Mouse (Mus musculus): Measurements from ENCODE around the gene Sorl1. TPM values are rescaled to one million over a fixed set of nuclear protein-coding genes. Genes with fewer than 3 reads are reported as not detected.

Sorl1 gene
- total RNA-seq, 2 experiments from 2014 or later: 7.5 to 8.2 TPM

DNA sequence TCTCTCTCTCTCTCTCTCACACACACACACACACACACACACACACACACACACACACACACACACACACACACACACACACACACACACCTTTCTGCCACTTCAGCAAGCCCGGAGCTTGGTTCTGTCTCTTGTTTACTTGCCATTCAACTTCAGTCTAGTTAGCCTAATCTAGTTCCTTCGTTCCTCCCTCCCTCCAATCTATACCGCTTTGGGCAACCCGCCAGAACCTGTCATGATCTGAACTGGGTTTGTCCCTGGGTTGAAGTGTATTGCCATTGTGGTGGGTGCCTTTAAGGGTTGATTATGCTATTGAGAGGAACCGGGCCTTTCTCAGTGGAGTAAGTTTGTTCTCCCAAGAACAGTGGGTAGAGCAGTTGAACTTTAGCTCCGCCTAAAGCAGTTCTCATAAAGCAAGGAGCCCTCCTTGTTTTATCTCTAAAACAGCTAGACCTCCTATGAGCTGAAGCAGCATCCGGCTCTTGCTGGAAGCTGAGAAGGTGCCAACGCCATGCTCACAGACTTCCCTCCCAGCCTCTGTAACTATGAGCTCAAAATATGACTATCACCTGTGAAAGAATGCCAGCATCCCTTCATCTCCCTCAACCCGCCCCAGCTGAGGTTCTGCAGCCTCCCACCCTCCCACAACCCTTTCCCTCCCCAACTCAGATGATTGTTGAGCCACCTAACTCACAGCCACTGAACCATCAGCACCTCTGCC, 1.3 kb upstream of the Sorl1 start:
- no peak for DNase-seq
- intact Hi-C loops (cut with DNase I): no loop called here

DNA sequence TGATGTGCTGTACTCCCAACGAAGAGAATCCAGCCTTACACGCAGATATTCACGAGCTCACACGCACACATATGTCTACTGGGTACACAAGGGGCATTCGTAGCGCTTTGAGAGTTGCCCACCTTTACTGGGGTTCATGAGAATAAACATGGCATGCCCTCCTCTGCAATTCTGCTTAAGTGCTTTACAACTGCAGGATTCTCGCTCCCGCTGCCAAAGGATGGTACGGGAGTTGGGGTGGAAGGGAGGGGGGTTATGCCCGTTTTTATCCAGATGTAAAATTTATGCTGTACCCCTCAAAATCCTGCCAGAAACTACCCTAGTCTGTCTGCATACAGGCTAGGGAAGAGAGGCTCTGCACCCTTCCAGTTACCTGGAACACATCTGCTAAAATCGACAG, 893 bp downstream of the Sorl1 start:
- intact Hi-C loops (cut with DNase I): loop anchor here (5.0 kb wide), 2 partner anchors 119 to 121 kb away; no protein-coding TSS in a partner anchor
- no peak for DNase-seq

DNA sequence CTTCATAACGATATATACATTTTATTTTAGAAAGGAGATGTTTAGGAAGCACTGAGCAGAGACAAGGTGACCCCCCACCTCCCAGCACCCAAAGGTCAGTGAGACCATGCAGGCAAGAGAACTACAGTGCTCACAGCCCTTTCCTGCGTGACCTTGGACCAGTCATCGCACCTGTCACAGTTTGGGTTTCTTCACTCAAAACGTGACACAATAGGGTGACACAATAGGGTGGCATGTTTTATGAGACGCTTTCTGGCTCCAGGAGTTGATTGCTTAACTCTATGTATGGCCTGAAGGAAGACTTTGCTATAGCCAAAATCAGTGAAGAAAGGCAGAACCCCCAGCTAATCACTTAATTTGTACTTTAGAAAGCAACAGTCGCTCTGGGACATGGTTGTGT, 1.7 kb downstream of the Sorl1 start:
- no peak for DNase-seq
- intact Hi-C loops (cut with DNase I): loop anchor here (5.0 kb wide), 2 partner anchors 120 kb away; no protein-coding TSS in a partner anchor

DNA sequence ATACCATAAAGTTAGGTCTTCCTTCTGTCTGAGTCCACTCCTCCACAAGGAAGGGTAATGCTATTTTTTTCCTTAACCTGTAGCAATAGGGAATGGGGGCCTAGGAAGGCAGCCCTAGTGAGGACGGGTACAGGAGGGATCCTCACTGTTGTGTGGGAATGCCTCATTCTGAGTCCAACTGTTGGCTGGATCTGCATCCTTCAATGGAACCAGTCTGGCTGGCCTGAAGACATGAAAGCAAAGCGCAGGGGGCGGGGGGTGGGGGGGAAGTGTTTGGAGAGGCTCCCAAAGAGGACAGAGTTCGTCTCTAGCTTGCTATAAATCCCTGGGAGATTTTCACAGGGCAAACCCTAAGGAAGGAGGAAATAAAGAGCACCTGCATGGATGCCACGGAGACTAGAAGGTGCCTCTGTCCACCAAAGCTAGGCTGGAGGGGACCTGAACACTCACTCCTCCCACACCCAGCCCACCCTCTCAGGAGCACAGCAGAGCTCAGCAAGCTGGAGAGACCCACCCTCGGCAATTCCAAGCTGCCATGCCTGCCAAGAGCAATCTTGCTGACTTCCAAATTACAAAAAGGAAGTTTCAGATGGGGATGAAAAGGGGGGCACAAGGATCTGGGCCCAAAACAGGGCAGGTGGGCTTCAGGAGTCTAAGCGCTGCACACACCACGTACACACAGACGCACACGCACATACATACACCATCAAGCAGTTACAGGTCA, 2.3 kb downstream of the Sorl1 start:
- no peak for DNase-seq
- intact Hi-C loops (cut with DNase I): loop anchor here (5.0 kb wide), 2 partner anchors 119 to 121 kb away; no protein-coding TSS in a partner anchor

DNA sequence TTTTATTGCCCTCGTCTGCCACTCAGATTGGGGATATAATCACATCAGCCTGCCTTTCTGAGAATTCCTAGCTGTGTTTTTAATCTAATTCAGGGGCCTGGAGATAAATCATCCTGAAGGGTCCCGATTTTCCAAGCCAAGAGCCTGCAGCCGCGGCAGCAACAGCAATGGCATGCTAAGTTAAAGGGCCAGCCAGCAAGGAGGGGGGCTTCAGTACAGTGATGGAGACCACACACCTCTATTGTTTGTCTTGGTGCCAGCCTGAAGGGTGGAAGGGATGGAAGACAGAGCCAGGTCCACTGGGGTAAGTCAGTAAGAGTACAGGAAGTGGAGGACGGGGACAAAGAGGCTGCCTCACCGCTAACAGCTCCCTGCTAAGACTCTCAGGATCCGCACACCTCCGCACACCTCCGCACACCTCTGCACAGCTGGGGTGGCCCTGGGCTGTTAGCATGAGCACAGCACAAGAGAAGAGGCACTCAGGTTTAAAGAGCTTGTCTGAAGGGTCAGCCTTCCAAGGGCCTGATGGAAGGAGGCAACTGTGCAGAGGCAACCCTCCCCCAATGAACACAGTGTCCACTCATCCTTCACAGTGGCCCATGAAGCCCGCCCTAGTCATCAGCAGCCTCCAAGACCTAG, 7.6 kb downstream of the Sorl1 start:
- intact Hi-C loops (cut with DNase I): no loop called here
- DNase-seq: no peak

DNA sequence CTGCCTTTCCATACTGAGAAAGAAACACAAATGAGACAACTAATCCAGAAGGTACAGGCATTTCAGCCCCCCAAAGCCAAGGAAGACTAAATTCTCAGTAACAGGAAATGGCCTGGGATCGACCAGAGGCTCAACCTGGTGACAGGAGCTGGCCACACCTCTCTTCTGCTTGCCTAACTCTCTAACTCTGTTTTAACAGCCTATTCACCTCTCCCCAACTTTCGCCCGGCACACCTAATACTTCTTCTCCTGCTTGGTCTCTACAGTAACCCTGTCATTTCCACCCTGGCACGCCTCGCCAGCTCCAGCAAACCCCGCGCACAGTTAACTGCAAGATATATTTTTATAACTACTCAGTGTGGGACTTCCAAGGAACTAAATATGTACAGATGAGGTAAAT, 9.0 kb downstream of the Sorl1 start:
- DNase-seq: no peak
- intact Hi-C loops (cut with DNase I): no loop called here

DNA sequence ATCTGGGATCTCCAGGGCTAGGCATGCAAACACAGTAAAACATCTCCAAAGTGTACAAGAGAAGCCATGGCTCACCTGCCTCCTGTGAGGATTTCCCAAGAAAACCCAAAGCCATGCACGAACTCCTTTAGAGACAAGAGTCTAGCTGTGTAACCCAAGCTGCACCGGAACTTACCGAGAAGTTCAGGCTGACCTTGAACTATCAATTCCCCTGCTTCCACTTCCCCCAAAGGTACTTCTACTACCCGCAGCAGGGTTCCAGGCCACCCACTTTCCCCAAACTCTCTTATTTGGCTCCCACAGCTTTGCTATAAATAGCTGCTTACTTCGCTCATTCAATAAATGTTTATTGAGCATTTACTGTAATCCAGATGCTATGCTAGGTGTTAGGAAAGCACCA, 10.8 kb downstream of the Sorl1 start:
- no peak for DNase-seq
- intact Hi-C loops (cut with DNase I): no loop called here

DNA sequence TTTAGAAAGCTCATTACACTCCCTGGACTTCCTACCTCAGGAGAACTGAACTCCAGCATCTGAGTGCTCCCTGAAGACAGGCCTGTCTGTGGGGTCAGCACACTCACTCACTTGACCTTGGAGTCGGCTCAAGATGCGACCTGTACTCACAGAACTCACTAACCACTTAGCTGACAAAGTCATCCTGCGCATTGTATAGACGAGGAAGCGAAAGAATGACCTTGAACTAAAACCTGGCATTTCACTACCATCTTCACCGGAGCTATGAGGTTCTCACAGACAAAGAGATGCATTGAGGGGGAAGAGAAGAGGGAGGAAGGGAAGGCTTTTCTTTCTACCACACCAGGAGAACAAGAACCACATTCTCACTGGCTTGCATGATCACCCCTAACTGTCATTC, 11.4 kb downstream of the Sorl1 start:
- intact Hi-C loops (cut with DNase I): no loop called here
- no peak for DNase-seq

DNA sequence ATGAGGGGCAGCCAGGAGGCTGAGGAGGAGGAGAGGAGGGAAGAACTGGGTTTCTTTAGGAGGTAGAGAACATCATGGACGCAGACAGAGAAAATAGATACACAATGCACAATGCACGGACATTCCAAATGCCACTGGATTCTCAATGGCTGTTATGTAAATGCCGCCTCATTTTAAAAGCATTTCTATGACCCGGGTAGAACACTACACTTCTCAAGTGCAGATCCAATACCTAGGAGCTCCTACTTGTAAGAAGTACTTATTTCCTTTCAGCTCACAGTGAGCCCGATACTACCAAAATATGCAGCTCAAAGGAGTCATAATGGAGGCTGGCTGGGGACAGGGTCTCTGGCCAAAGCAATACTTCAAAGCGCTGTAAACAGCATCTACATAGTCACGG, 12.8 kb downstream of the Sorl1 start:
- intact Hi-C loops (cut with DNase I): no loop called here
- DNase-seq: no peak

DNA sequence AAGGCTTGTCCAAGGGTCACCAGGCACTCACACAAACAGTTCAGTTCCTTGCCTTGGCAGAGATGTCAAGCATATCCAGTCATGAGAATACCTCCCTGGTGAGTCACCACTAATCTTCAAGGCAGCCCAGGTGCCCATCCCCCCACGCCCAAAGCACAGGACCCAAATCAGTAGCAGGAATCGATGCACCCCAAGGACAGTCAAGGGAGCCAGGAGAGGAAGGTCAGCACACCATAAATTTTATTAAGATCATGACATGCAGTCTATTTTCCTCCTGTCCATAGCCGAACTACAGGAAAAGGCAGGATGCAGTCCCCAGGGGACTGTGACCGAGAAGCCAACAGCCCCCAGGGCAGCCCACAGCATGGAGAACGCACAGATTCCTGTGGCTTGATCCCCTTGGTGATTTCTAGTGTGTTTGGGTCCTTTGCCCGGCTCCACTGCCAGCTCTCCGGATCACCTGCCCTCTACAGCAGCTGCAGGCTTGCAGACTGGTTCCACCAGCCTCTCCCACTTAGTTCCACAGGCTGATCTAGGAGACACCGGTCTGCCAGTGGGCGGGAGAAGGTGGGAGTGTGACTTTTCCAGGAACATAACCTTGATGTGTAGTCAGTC, 14.2 kb downstream of the Sorl1 start:
- DNase-seq: peak; percentile 39 to 55
- intact Hi-C loops (cut with DNase I): no loop called here

DNA sequence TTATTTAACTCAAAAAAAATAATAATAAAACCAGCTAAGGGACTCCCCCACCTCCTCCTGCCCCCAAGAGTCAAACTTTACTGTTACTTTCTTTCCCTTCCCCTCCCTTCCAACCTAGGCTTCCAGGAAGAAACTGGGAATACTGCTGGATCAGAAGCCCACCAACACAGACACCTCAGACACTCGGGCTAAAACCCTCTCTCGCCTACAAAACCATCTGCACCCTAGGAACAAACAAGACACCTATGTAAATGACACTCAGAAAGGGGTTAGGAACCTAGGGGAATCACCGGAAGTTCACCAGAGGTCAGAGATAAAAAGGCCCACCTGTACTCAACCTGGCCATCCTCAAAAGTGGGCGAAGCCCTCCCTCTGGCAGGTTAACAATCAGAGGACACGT, 15.0 kb downstream of the Sorl1 start:
- intact Hi-C loops (cut with DNase I): no loop called here
- no peak for DNase-seq

DNA sequence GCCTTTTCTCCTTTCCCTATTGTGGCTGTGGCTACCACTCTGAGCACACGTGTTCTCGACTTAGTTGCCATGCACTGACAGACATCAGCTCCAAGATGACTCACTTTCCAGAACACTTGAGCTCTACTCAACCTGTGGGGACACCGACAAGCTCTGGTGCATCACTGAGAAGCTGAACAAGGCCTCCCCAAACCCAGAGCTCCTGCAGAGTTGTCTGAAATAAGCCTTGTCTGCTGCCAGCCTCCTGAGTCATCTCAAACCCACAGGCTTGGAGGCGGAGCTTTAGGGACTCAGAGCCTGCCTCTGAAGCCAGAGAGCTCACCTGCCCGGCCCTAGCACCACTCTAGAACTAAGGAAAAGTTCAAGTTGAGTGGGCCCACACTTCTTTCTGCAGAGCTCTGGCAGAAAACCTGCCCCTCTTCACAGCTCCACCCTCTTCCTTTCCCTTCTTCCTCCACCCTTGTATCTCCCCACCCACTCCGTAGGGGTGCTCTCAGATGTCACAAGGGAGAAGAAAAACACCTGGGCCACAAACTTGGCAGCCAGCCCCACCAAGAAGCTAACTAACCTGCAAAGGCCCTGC, 15.6 kb downstream of the Sorl1 start:
- intact Hi-C loops (cut with DNase I): no loop called here

DNA sequence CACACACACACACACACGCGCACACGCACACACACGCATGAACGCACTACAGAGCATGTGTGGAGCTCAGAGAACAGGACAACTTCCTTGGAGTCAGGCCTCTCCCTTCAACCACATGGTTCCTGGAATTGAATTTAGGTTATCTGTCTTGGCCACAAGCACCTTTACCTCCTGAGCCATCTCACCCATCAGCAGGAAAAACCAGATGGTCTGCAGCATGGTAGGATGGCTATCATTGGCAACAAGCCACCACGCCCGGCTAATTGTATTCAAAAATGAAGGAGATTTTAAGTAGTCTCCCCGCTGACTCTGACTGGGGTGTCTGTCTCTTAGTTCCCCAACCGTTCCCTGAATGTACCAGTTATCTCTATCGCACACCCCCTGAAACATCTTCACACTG, 17.0 kb downstream of the Sorl1 start:
- no peak for DNase-seq
- intact Hi-C loops (cut with DNase I): no loop called here

More for the DNA sequence above, 15.6 kb downstream of the Sorl1 start:
- DNase-seq: no peak

DNA sequence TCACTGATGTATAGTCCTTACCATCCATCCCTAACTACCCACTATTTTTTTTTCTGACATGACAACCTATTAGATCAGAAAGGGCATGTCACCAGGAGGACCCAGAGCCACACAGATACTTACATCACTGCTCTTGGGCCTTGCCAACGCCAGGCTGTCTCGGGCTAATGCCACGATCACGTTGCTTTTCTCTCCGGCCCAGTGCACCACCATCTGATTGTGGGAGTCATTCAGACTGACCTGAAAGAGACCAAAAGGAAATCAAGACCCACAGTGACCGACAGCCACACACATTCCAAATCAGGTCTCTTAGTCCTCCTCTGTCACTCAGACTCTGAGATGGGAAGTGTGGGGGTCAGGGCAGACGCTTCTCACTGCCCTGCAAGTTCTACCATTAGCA, 17.8 kb downstream of the Sorl1 start:
- intact Hi-C loops (cut with DNase I): no loop called here
- DNase-seq: no peak

DNA sequence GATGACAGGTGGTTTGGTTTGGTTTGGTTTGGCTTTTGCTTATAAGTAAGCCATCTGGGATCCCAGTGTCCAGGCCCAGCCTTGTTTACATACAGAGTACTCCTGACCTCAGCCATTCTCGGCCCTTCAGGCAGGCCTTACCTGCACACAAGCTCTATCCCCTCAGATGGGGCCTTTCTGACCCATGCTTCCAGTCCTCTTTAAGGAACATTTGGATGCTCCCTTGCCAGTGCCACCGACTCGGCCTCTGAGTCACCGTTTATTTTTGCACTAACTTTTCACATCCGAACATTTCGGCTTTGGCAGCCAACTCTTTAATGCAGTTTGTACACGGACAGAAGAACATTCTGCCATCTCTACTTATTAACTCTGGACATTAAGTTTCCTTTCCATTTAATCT, 20.6 kb downstream of the Sorl1 start:
- intact Hi-C loops (cut with DNase I): no loop called here
- DNase-seq: peak; percentile 36 to 54

DNA sequence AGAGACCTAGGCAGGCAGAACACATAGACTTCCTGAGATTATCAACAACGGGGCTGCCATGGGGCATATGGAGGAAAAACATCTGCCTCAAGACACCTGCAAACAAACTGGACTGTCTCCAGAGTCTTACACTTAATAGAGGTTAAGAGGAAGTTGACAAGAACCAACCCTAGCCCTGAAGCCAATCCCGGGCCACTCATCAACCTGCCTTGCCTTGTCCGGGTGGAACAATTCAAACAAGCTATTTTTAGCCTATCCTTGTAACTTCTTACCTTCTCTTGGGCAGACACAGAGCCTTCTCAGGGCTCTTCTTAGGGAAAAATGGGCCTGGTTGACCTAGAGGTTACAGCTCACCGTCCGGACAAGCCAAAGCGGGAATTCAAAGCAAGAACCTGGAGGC, 22.1 kb downstream of the Sorl1 start:
- DNase-seq: no peak
- intact Hi-C loops (cut with DNase I): no loop called here

DNA sequence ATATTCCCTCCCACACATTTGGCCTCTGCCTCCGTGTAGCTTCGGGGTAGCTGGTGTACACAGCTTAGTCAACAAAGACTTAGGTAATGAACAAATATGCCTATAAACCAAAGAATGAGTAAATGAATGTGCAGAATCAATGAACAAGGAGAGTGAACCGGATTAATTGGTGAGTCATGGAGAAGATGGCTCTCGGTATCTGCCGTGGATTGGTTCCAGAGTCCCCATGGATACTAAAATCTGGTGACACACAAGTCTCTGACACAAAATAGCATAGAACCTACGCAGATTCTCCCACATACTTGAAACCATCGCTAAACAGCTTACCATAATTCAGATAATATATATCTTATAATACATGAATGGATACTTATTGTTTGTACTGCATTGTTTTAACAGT, 22.8 kb downstream of the Sorl1 start:
- no peak for DNase-seq
- intact Hi-C loops (cut with DNase I): no loop called here

DNA sequence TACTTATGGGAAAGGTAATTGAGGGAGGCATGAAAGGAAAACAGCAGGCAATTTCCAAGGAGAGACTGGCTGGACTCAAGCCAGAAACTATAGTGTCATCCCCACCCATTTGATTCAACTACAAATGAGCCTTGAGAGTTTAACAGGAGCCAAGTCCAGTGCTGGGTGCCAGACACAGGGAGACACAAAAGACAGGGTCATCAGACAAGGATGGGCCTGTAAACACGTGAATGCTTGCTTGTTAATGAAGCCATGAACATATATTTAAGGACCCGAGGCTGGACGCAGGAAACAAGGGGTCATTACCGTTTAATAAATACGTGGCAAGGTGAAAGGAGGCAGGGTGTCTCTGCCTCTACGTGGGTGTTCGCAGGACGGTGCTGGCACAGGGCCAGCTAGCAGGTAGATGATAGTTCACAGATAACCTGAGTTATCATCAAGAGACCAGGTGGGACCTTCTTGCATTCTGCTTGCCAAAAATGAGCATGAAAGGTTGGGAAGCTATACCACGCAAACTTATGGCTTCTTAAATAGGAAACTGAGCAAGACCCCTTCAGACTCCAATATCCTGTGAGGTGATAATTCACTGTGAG, 23.4 kb downstream of the Sorl1 start:
- intact Hi-C loops (cut with DNase I): no loop called here
- no peak for DNase-seq

DNA sequence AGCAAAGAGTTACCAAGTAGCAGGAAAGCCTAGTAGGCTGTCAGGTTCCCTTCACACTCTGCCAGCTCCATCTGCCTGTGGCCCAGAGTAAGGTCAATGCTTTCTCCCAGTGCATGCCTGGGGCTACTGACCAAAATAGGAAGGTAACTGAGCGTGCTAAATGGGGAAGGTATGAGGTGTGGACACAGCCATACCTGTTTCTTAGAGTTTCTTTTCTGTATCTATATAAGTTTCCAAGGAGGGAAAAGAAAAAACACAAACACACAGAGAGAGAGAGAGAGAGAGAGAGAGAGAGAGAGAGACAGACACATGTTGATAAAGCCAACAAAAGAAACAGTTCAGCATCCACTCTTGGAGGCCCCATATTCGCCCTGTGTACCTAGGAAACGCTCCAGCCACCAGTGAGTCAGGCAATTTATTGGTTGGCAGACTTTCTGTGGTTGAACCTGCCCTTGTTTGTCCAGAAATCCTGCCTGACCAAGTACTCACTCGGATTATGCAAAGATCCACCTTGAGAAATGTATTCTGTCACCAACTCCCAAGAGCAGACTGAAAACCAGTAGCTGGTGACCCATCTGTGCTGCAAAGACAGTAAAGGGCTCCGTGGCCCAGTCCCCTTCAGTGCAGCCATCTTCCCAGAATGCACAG, 25.5 kb downstream of the Sorl1 start:
- DNase-seq: no peak
- intact Hi-C loops (cut with DNase I): no loop called here

Measured in heart, postnatal 10 days (tissue).